In genomic region chr1:76080241-76080640, GRCm38 (mm10) we compare ENCODE assay signal across 20 mouse cellular contexts.
DNase-seq lines count a peak whose midpoint lies in the region; ATAC-seq and TF ChIP-seq lines count a peak whose summit lies in the region.
"Had no signal": no experiment of that assay in that cellular context is flagged by ENCODE, and none has a peak within 500 bp of the region (broad histone marks: within the 10 kb centered on the region; RNA-seq: fewer than 3 reads in every experiment).

No protein-coding gene starts in this region.

- 56% methylated on average over 6 of the region's 6 CpGs for WGBS in kidney, postnatal 0 days
- 73% methylated on average over 6 of the region's 6 CpGs for WGBS in kidney, adult 2 months
- 46% methylated on average over 6 of the region's 6 CpGs for WGBS in stomach, embryonic 16.5 days

- H3K4me3 ChIP-seq in kidney, postnatal 0 days (replicated peaks; ENCODE audit: low read depth, low read length), result no peak overlapping the region
- H3K4me3 ChIP-seq in kidney, adult 2 months (ENCODE audit: insufficient read depth, low read depth, low read length), result no peak overlapping the region
- no peak overlapping the region for H3K4me3 ChIP-seq in stomach, embryonic 16.5 days (replicated peaks; ENCODE audit: low read length)
- H3K4me3 ChIP-seq: erythroblast, embryonic 14.5 days; forebrain, embryonic 13.5 days; hindbrain, embryonic 15.5 days; layer of hippocampus, adult 2 months; midbrain, embryonic 12.5 days had no signal

- H3K9ac ChIP-seq in kidney, postnatal 0 days (ENCODE audit: low read depth, low read length), result no peak overlapping the region
- H3K9ac ChIP-seq in stomach, embryonic 16.5 days (ENCODE audit: low read length), result no peak overlapping the region
- H3K9ac ChIP-seq: forebrain, embryonic 13.5 days; hindbrain, embryonic 15.5 days; midbrain, embryonic 12.5 days had no signal

- no peak for TF ChIP-seq POLR2A in kidney, adult 2 months (IDR thresholded peaks at IDR 0.05; ENCODE audit: low read depth, low read length)

- H3K27ac ChIP-seq in kidney, postnatal 0 days, result no peak overlapping the region
- H3K27ac ChIP-seq in kidney, adult 2 months (ENCODE audit: insufficient read depth, low read depth, low read length), result no peak overlapping the region
- no peak overlapping the region; the same call in 1 of the 2 replicates for H3K27ac ChIP-seq in stomach, embryonic 16.5 days (ENCODE audit: low read length)
- H3K27ac ChIP-seq: forebrain, embryonic 13.5 days; hindbrain, embryonic 15.5 days; layer of hippocampus, adult 2 months; midbrain, embryonic 12.5 days had no signal

- no peak for TF ChIP-seq CTCF in kidney, postnatal 0 days (IDR thresholded peaks at IDR 0.05; ENCODE audit: low read depth)
- TF ChIP-seq CTCF in kidney, adult 2 months (conservative IDR thresholded peaks at IDR 0.05; ENCODE audit: insufficient read depth, insufficient read length, low read depth, low read length), result no peak

- H3K4me2 ChIP-seq in kidney, postnatal 0 days (ENCODE audit: low read length), result 0 out of 2 replicates have a peak overlapping the region, but pooled peaks have one; percentile 7
- peak overlapping the region; percentile 29; the same call in 1 of the 2 replicates for H3K4me2 ChIP-seq in stomach, embryonic 16.5 days (ENCODE audit: low read depth, low read length)
- H3K4me2 ChIP-seq: forebrain, embryonic 13.5 days; hindbrain, embryonic 15.5 days; midbrain, embryonic 12.5 days had no signal

- peak; percentile 11 for DNase-seq in embryo, embryonic 10 days (ENCODE audit: low spot score)
- no peak for DNase-seq in embryo, embryonic 11 days
- peak; percentile 47 for DNase-seq in kidney, postnatal 0 days (ENCODE audit: low spot score)
- no peak for DNase-seq in kidney, adult 2 months
- peak; percentile 8 for DNase-seq in lung, postnatal 10 days
- no peak for DNase-seq in lung, postnatal 4 days
- DNase-seq in spleen, postnatal 10 days (ENCODE audit: low spot score in 2 of 2), result no peak
- DNase-seq: adrenal gland, postnatal 10 days; cerebellum, adult 9-10 months; gastrocnemius, postnatal 14 days; heart, postnatal 14 days; thymus, adult 2 months had no signal

- no peaks in the 10 kb centered on the region for H3K27me3 ChIP-seq in kidney, postnatal 0 days (ENCODE audit: insufficient read depth, low read length)
- H3K27me3 ChIP-seq in kidney, adult 2 months (replicated peaks; ENCODE audit: control insufficient read depth, insufficient read depth, low read length), result no peaks in the 10 kb centered on the region
- no peaks in the 10 kb centered on the region for H3K27me3 ChIP-seq in stomach, embryonic 16.5 days (ENCODE audit: control insufficient read depth, insufficient read depth, low read length)
- H3K27me3 ChIP-seq: forebrain, embryonic 13.5 days; hindbrain, embryonic 15.5 days had no signal

- no peaks in the 10 kb centered on the region for H3K9me3 ChIP-seq in kidney, postnatal 0 days (replicated peaks; ENCODE audit: low read length)
- no peaks in the 10 kb centered on the region for H3K9me3 ChIP-seq in stomach, embryonic 16.5 days (replicated peaks; ENCODE audit: control insufficient read depth, low read length)
- H3K9me3 ChIP-seq: forebrain, embryonic 13.5 days; hindbrain, embryonic 15.5 days; midbrain, embryonic 12.5 days had no signal

- H3K4me1 ChIP-seq in kidney, postnatal 0 days (replicated peaks; ENCODE audit: insufficient read depth, low read length), result no peaks in the 10 kb centered on the region
- no peaks in the 10 kb centered on the region; the same call in 1 of the 2 replicates for H3K4me1 ChIP-seq in kidney, adult 2 months (ENCODE audit: control insufficient read depth, insufficient read depth, low read length)
- peaks cover 5% of the 10 kb centered on the region; the same call in 1 of the 2 replicates for H3K4me1 ChIP-seq in stomach, embryonic 16.5 days (ENCODE audit: control insufficient read depth, insufficient read depth, low read length)

- ATAC-seq in kidney, postnatal 0 days (replicated peaks; ENCODE audit: low FRiP score, low read depth), result no peak
- no peak for ATAC-seq in stomach, embryonic 16.5 days (ENCODE audit: insufficient read depth, low FRiP score)
- ATAC-seq: forebrain, embryonic 13.5 days; intestine, postnatal 0 days; Patski had no signal

- no peaks in the 10 kb centered on the region for H3K36me3 ChIP-seq in kidney, postnatal 0 days (ENCODE audit: insufficient read depth, low read length)
- no peaks in the 10 kb centered on the region for H3K36me3 ChIP-seq in kidney, adult 2 months (ENCODE audit: control insufficient read depth, insufficient read depth, low read length)
- H3K36me3 ChIP-seq in stomach, embryonic 16.5 days (ENCODE audit: control insufficient read depth, insufficient read depth, low read length), result no peaks in the 10 kb centered on the region
- H3K36me3 ChIP-seq: hindbrain, embryonic 15.5 days; midbrain, embryonic 12.5 days had no signal

Comparison
In these comparisons a context has a peak if more than half of its experiments do, and no peak if none do; other contexts are left out.
1. DNase-seq: peak in embryo, embryonic 10 days (single experiment), kidney, postnatal 0 days (single experiment) and lung, postnatal 10 days (single experiment); none in embryo, embryonic 11 days (single experiment), kidney, adult 2 months (single experiment), lung, postnatal 4 days (0 of 2) and spleen, postnatal 10 days (0 of 2).